Mouse (Mus musculus): ENCODE measurements around the gene Taok3. TPM values are rescaled to one million over a fixed set of nuclear protein-coding genes. Genes with fewer than 3 reads are reported as not detected.

The Taok3 gene
- total and polyA plus RNA-seq, 3 experiments: 8.3 to 35.0 (median 17.4) TPM

DNA sequence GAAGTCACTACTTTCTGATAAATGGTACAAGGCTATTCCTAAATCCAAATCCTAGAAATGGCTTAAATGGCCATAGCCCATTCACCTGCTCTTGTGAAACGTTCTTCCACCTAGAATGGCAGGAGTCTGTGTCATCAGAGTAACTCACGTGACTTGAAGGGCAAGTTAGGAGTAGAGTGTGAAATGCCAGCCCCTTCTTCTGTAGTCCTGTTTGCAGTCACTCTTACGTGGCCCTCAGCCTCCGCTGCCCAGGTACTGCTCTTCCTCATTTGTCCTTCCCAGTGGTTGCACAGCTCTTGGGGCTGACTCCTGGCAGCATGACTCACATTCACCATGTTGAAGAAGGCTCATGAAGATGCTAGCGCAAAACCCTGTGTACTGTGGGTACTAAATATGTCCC lies 74.7 kb downstream of the Taok3 start:
- in situ Hi-C loops (cut with MboI; ENCODE audit: low pct_ligation_motif_present, low pct_unique_long_range_greater_than_20kb, low sequenced_read_pairs) (no loop called here), dilution Hi-C loops (cut with MboI; ENCODE audit: extremely low pct_ligation_motif_present, extremely low pct_unique_long_range_greater_than_20kb, low sequenced_read_pairs) (no loop called here)

GRCm38 (mm10) chr5:117196551-117196950 lies 76.6 kb downstream of the Taok3 start:
- DNase-seq (ENCODE audit: extremely low read depth): no peak
- dilution Hi-C loops (cut with MboI; ENCODE audit: extremely low pct_ligation_motif_present, extremely low pct_unique_long_range_greater_than_20kb, low sequenced_read_pairs): no loop called here
- H3K4me3 ChIP-seq (replicated peaks in 1 of 3; ENCODE audit: low read depth in 2 of 3, low read length in 2 of 3, poor library complexity in 1 of 3): no peak overlapping the region
- H3K9me3 ChIP-seq (replicated peaks; ENCODE audit: low read length): peaks cover 10% of the 10 kb centered on the region
- H3K79me2 ChIP-seq (replicated peaks; ENCODE audit: control insufficient read depth, extremely low read depth, insufficient read depth, poor library complexity, severe bottlenecking): peaks cover 5% of the 10 kb centered on the region; the same call in 1 of the 2 replicates
- no peak overlapping the region for H3K4me2 ChIP-seq (ENCODE audit: insufficient read depth, low read depth, poor library complexity, severe bottlenecking)
- H3K36me3 ChIP-seq (replicated peaks in 1 of 2; ENCODE audit: control insufficient read depth in 1 of 2, insufficient read depth in 1 of 2, low read length in 1 of 2): peaks cover 61 to 93% of the 10 kb centered on the region in 2 experiments
- H3K4me1 ChIP-seq (ENCODE audit: control insufficient read depth in 1 of 2, insufficient read depth in 2 of 2): no peaks in the 10 kb centered on the region
- TF ChIP-seq USF2 (conservative IDR thresholded peaks at IDR 0.05; ENCODE audit: low read depth, low read length) (no peak), MEF2A (IDR thresholded peaks at IDR 0.05; ENCODE audit: borderline replicate concordance, low read depth, low read length) (no peak), MXI1 (IDR thresholded peaks at IDR 0.05; ENCODE audit: low read depth, low read length) (no peak), ELF1 (IDR thresholded peaks at IDR 0.05; ENCODE audit: low read depth, low read length) (no peak), GABPA (IDR thresholded peaks at IDR 0.05; ENCODE audit: insufficient replicate concordance, low read depth, low read length) (no peak), ZMIZ1 (IDR thresholded peaks at IDR 0.05; ENCODE audit: low read depth, low read length) (no peak), JUND (conservative IDR thresholded peaks at IDR 0.05; ENCODE audit: low read depth, low read length) (no peak), POLR2AphosphoS2 (IDR thresholded peaks at IDR 0.05; ENCODE audit: low read depth, low read length) (no peak), MAZ (IDR thresholded peaks at IDR 0.05; ENCODE audit: low read depth, low read length) (no peak), PAX5 (IDR thresholded peaks at IDR 0.05; ENCODE audit: low read length) (no peak), BHLHE40 (IDR thresholded peaks at IDR 0.05; ENCODE audit: low read depth, low read length) (no peak), USF1 (IDR thresholded peaks at IDR 0.05; ENCODE audit: low read depth, low read length) (no peak), MYC (IDR thresholded peaks at IDR 0.05; ENCODE audit: low read depth, low read length) (no peak), MAFK (IDR thresholded peaks at IDR 0.05; ENCODE audit: insufficient replicate concordance, low read length) (no peak)
- H3K27me3 ChIP-seq (replicated peaks): no peaks in the 10 kb centered on the region
- no peak overlapping the region for H3K27ac ChIP-seq (ENCODE audit: insufficient read depth, low read depth)
- no peak overlapping the region for H3K9ac ChIP-seq (ENCODE audit: insufficient read depth, low read depth)
- in situ Hi-C loops (cut with MboI; ENCODE audit: low pct_ligation_motif_present, low pct_unique_long_range_greater_than_20kb, low sequenced_read_pairs): no loop called here

More for the DNA sequence above, 74.7 kb downstream of the Taok3 start:
- no peak overlapping the region for H3K4me2 ChIP-seq (ENCODE audit: insufficient read depth, low read depth, poor library complexity, severe bottlenecking)
- no peaks in the 10 kb centered on the region for H3K4me1 ChIP-seq (ENCODE audit: control insufficient read depth in 1 of 2, insufficient read depth in 2 of 2)
- peaks cover 5% of the 10 kb centered on the region; the same call in 1 of the 2 replicates for H3K79me2 ChIP-seq (replicated peaks; ENCODE audit: control insufficient read depth, extremely low read depth, insufficient read depth, poor library complexity, severe bottlenecking)
- H3K27me3 ChIP-seq (replicated peaks): no peaks in the 10 kb centered on the region
- H3K9me3 ChIP-seq (replicated peaks; ENCODE audit: low read length): peaks cover 11% of the 10 kb centered on the region
- H3K9ac ChIP-seq (ENCODE audit: insufficient read depth, low read depth): no peak overlapping the region
- H3K4me3 ChIP-seq (replicated peaks in 1 of 3; ENCODE audit: low read depth in 2 of 3, low read length in 2 of 3, poor library complexity in 1 of 3): no peak overlapping the region
- TF ChIP-seq SMC3 (IDR thresholded peaks at IDR 0.05; ENCODE audit: low read depth, low read length): no peak
- TF ChIP-seq CHD1 (IDR thresholded peaks at IDR 0.05; ENCODE audit: low read depth, low read length): no peak
- TF ChIP-seq CTCF (conservative IDR thresholded peaks at IDR 0.05 in 1 of 2, IDR thresholded peaks at IDR 0.05 in 1 of 2; ENCODE audit: low read depth in 2 of 2, low read length in 2 of 2): no peak
- TF ChIP-seq BHLHE40 (IDR thresholded peaks at IDR 0.05; ENCODE audit: low read depth, low read length): no peak
- no peak for TF ChIP-seq UBTF (IDR thresholded peaks at IDR 0.05; ENCODE audit: low read depth, low read length)
- no peak for TF ChIP-seq MYC (IDR thresholded peaks at IDR 0.05; ENCODE audit: low read depth, low read length)
- no peak for TF ChIP-seq TCF12 (IDR thresholded peaks at IDR 0.05; ENCODE audit: low read depth, low read length)
- no peak for TF ChIP-seq USF1 (IDR thresholded peaks at IDR 0.05; ENCODE audit: low read depth, low read length)
- no peak for TF ChIP-seq RAD21 (IDR thresholded peaks at IDR 0.05; ENCODE audit: low read depth, low read length)
- no peak for TF ChIP-seq KAT2A (IDR thresholded peaks at IDR 0.05; ENCODE audit: insufficient replicate concordance, low read length)
- TF ChIP-seq ZC3H11A (IDR thresholded peaks at IDR 0.05; ENCODE audit: low read depth, low read length): no peak
- no peak for TF ChIP-seq JUND (conservative IDR thresholded peaks at IDR 0.05; ENCODE audit: low read depth, low read length)
- TF ChIP-seq MXI1 (IDR thresholded peaks at IDR 0.05; ENCODE audit: low read depth, low read length): no peak
- TF ChIP-seq POLR2AphosphoS2 (IDR thresholded peaks at IDR 0.05; ENCODE audit: low read depth, low read length): no peak
- no peak for TF ChIP-seq IRF4 (IDR thresholded peaks at IDR 0.05; ENCODE audit: low read depth, low read length)
- TF ChIP-seq MAX (IDR thresholded peaks at IDR 0.05; ENCODE audit: low read length): no peak
- TF ChIP-seq RCOR1 (conservative IDR thresholded peaks at IDR 0.05; ENCODE audit: low read depth, low read length): no peak
- no peak for TF ChIP-seq ZMIZ1 (IDR thresholded peaks at IDR 0.05; ENCODE audit: low read depth, low read length)
- TF ChIP-seq ETS1 (conservative IDR thresholded peaks at IDR 0.05; ENCODE audit: low read depth, low read length): no peak
- no peak for TF ChIP-seq USF2 (conservative IDR thresholded peaks at IDR 0.05; ENCODE audit: low read depth, low read length)
- no peak for DNase-seq (ENCODE audit: extremely low read depth)
- peaks cover 47 to 87% of the 10 kb centered on the region in 2 experiments for H3K36me3 ChIP-seq (replicated peaks in 1 of 2; ENCODE audit: control insufficient read depth in 1 of 2, insufficient read depth in 1 of 2, low read length in 1 of 2)
- no peak overlapping the region for H3K27ac ChIP-seq (ENCODE audit: insufficient read depth, low read depth)
